Mouse (Mus musculus) small intestine, adult 2 months (tissue): Measurements from ENCODE around the gene Slc2a1. TPM values are rescaled to one million over a fixed set of nuclear protein-coding genes. Genes with fewer than 3 reads are reported as not detected.
A peak's percentile ranks its signal among the peaks of the same experiment; 100 is the strongest.

Experiments
- H3K27ac ChIP-seq: fragments of 200-500 bp; 2 replicates; pipeline ENCODE4 v1.5.1; 2012; ENCODE audit warnings: low read depth, low read length, control low read depth, inconsistent platforms; ENCODE audit not compliant: insufficient read depth
- H3K27me3 ChIP-seq: fragments of 200-500 bp; 2 replicates; pipeline ENCODE4 v1.6.1; 2012; ENCODE audit warnings: mild to moderate bottlenecking, moderate library complexity, low read length, inconsistent platforms; ENCODE audit not compliant: control insufficient read depth, insufficient read depth
- H3K36me3 ChIP-seq: fragments of 200-500 bp; 2 replicates; pipeline ENCODE4 v1.6.1; 2012; ENCODE audit warnings: mild to moderate bottlenecking, low read length, control low read depth, inconsistent platforms; ENCODE audit not compliant: control insufficient read depth, insufficient read depth
- H3K4me1 ChIP-seq: fragments of 200-500 bp; 2 replicates; pipeline ENCODE4 v1.6.1; 2012; ENCODE audit warnings: low read length, inconsistent platforms, mixed read lengths; ENCODE audit not compliant: control insufficient read depth, insufficient read depth, insufficient read length
- H3K4me3 ChIP-seq: fragments of 200-500 bp; 2 replicates; pipeline ENCODE4 v1.5.1; 2012; ENCODE audit warnings: low read depth, mild to moderate bottlenecking, control low read depth, inconsistent platforms, low read length, moderate library complexity
- CTCF ChIP-seq: fragments of 200-500 bp; IDR thresholded peaks from 2 replicates; pipeline ENCODE4 v1.5.1; 2012; ENCODE audit warnings: low read depth, mild to moderate bottlenecking, control low read depth, inconsistent platforms, low read length, moderate library complexity, mixed read lengths; ENCODE audit not compliant: insufficient replicate concordance, insufficient read length; ENCODE audit errors: extremely low read depth
- POLR2A ChIP-seq: fragments of 200-500 bp; IDR thresholded peaks from 2 replicates; pipeline ENCODE4 v1.6.1; 2012; ENCODE audit warnings: low read depth, mild to moderate bottlenecking, control low read depth, inconsistent platforms, low read length, moderate library complexity
- WGBS: fragments of 180-500 bp; shearing (Covaris S2); methylation state at CpG from one replicate; pipeline ENCODE4 v1.1.7; 2018; 5-methylcytosine and 5-hydroxymethylcytosine counted together
- polyA plus RNA-seq: library from polyadenylated mRNA; depleted of rRNA; stranded (reverse); fragments of >200 nt; gene quantifications from 2 replicates; pipeline ENCODE4 v1.2.3, GENCODE M21; 2012

The Slc2a1 gene
- polyA plus RNA-seq, 1 experiment, result 20.1 TPM

DNA sequence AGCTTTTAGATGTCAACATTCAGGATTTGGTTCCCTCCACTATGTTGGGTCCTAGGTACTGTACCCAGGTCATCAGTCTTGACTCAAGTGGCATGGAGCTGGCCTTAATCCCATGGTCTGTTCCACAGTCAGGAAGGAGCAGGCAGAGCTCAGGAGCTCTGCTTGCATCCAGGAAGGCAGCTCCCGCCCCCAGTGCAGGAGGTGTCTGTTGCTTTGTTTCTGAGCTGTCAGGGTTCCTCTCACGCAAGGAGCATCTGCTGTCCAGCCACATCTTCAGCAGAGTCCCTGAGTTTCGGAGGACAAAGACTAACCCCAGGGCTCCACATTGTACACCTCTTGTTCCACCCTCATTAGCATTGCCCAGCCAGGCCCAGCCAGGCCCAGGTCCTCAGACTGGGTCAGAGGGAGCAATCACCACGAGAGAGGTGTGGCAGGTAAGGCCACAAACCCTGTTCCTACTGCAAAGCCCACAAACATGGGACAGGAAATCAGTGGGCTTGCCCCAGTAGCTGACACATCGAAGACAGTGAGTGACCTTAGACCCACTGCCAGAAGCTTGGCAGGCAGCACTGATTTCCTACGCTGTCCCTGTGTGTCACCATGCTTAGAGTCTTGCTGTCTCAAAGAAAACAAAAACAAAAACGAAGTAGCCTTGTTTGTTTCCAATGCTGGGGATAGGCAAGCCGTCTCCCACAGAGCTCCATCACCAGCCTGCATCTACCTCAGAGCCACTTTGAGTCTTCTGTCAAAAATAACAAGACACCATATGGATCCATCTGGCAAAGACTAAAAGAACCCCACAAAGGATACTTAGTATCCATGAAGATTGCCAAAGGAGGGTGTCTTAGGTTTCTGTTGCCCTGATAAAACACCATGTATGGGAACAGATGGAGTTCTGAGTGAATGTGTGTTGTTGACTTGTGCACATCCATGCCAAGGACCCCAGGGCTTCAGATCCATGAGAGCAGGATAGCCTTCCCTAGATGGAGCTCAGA is 10.0 kb upstream of the Slc2a1 start:
- WGBS, result 57% methylated on average over 8 of the region's 8 CpGs
- Histone ChIP-seq H3K4me3 (no peak overlapping the region), H3K4me1 (peaks cover 2% of the 10 kb centered on the region; the same call in 1 of the 2 replicates), H3K27ac (no peak overlapping the region), H3K36me3 (no peaks in the 10 kb centered on the region), H3K27me3 (no peaks in the 10 kb centered on the region)
- TF ChIP-seq POLR2A (no peak), CTCF (no peak)

- H3K4me1 ChIP-seq, result peaks cover 9% of the 10 kb centered on the region; the same call in 1 of the 2 replicates
- H3K27ac ChIP-seq, result no peak overlapping the region
- H3K4me3 ChIP-seq, result no peak overlapping the region
- WGBS, result 95% methylated on average over 3 of the region's 3 CpGs
- TF ChIP-seq POLR2A (no peak), CTCF (no peak)
- no peaks in the 10 kb centered on the region for H3K36me3 ChIP-seq
- H3K27me3 ChIP-seq, result no peaks in the 10 kb centered on the region
Measured at GRCm38 (mm10) chr4:119101392-119101791, 7.1 kb upstream of the Slc2a1 start.

DNA sequence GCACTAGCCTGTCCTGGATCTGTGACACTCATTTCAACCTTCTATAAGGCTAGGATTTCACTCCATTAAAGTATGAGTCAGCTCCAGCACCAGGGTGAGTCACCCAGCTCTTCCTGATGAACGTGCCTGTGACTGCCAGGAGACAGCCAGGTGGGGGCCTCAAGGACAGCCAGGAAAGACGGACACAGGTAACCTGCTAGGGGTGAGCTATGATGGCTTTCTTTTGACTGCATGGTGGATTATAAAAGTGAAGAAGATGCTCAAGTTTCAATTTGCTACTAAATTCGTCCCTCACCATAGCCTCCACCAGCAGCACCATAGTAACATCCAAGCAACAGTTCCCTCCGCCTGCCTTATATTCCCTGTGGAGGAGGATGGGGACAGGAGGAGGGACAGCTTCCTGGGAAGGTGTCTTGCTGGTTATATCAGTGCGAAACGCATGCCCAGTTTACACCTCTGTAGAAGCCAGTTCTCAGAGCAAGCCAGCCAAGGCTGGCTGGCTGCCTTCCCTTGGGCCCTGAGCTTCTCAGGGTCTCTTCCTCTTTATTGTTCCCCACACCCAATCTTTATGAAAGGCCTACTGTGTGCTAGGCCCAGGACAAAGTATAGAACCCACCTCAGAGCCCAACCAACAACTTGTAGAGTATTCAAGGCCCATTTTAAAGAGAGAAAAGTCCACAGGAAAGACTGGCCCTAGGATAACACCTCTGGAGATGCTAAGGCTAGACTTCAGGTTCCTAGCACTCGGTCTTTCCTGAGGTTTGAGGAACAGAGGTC is 6.0 kb upstream of the Slc2a1 start:
- Histone ChIP-seq H3K36me3 (no peaks in the 10 kb centered on the region), H3K27ac (no peak overlapping the region), H3K27me3 (no peaks in the 10 kb centered on the region), H3K4me1 (peaks cover 9% of the 10 kb centered on the region; the same call in 1 of the 2 replicates), H3K4me3 (no peak overlapping the region)
- 73% methylated on average over 7 of the region's 7 CpGs for WGBS
- TF ChIP-seq CTCF (no peak), POLR2A (no peak)

DNA sequence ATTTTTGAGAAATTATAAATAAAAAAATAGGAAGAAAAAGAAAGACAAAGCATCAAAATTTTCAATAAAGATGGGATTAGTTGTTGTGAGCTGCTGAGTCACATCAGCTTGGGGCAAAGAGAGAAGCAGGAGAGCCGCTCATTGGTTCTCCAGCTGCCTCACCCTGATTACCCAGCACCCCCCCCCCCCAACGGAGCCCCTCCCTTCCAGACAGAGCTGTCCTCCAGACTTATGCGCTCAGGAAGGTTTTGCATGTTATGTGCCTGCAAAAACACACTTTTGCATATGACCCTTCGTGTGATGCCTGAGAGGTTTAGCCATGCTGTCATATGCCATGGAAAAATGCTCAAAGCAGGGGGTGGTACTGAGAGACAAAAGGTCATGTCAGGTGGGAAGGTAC is 3.7 kb upstream of the Slc2a1 start:
- H3K4me1 ChIP-seq, result peaks cover 12% of the 10 kb centered on the region; the same call in 1 of the 2 replicates
- WGBS, result 54% methylated on average over 4 of the region's 4 CpGs
- no peaks in the 10 kb centered on the region for H3K27me3 ChIP-seq
- no peak overlapping the region for H3K27ac ChIP-seq
- no peak overlapping the region for H3K4me3 ChIP-seq
- TF ChIP-seq POLR2A, result no peak
- no peak for TF ChIP-seq CTCF
- H3K36me3 ChIP-seq, result no peaks in the 10 kb centered on the region

GRCm38 (mm10) chr4:119105704-119106103 is 2.8 kb upstream of the Slc2a1 start:
- Histone ChIP-seq H3K27ac (no peak overlapping the region), H3K4me3 (peak overlapping the region; percentile 32), H3K27me3 (no peaks in the 10 kb centered on the region), H3K36me3 (no peaks in the 10 kb centered on the region), H3K4me1 (peaks cover 12% of the 10 kb centered on the region; the same call in 1 of the 2 replicates)
- under 1% methylated on average over 18 of the region's 18 CpGs for WGBS
- no peak for TF ChIP-seq CTCF
- no peak for TF ChIP-seq POLR2A

- H3K4me3 ChIP-seq, result peak overlapping the region; percentile 68; the same call in 1 of the 2 replicates
- TF ChIP-seq CTCF (no peak), POLR2A (no peak)
- no peaks in the 10 kb centered on the region for H3K36me3 ChIP-seq
- H3K27ac ChIP-seq, result no peak overlapping the region
- no peaks in the 10 kb centered on the region for H3K27me3 ChIP-seq
- H3K4me1 ChIP-seq, result peaks cover 12% of the 10 kb centered on the region; the same call in 1 of the 2 replicates
- WGBS, result 28% methylated on average over 2 of the region's 2 CpGs
Measured at GRCm38 (mm10) chr4:119107867-119108266, 644 bp upstream of the Slc2a1 start.
